Mouse (Mus musculus) spleen, adult 2 months (tissue): Measurements from ENCODE around the gene Gsk3a. TPM values are rescaled to one million over a fixed set of nuclear protein-coding genes. Genes with fewer than 3 reads are reported as not detected.

Experiments used
- DNase-seq, 2 experiments: peaks; one replicate each; pipeline versions ENCODE4 v3.0.0 to v3.0.0-alpha.2; 2012 to 2021; ENCODE audit warnings: low spot score in 2 of 2, low read depth in 1 of 2
- H3K27ac ChIP-seq: fragments of 200-500 bp; 2 replicates; pipeline ENCODE4 v1.5.1; 2012; ENCODE audit warnings: low read length, inconsistent platforms; ENCODE audit not compliant: insufficient read depth
- H3K27me3 ChIP-seq: fragments of 200-500 bp; 2 replicates; pipeline ENCODE4 v1.6.1; 2012; ENCODE audit warnings: mild to moderate bottlenecking, moderate library complexity, low read length, inconsistent platforms; ENCODE audit not compliant: control insufficient read depth, insufficient read depth
- H3K36me3 ChIP-seq: fragments of 200-500 bp; 2 replicates; pipeline ENCODE4 v1.6.1; 2012; ENCODE audit warnings: mild to moderate bottlenecking, low read length, inconsistent platforms; ENCODE audit not compliant: control insufficient read depth, insufficient read depth
- H3K4me1 ChIP-seq: fragments of 200-500 bp; 2 replicates; pipeline ENCODE4 v1.6.1; 2011; ENCODE audit warnings: inconsistent platforms; ENCODE audit not compliant: control insufficient read depth, insufficient read depth, insufficient read length
- H3K4me3 ChIP-seq: fragments of 200-500 bp; 2 replicates; pipeline ENCODE4 v1.5.1; 2011; ENCODE audit warnings: mild to moderate bottlenecking, inconsistent platforms; ENCODE audit not compliant: insufficient read depth, insufficient read length; ENCODE audit errors: extremely low read depth
- CTCF ChIP-seq: fragments of 200-500 bp; IDR thresholded peaks from 2 replicates; pipeline ENCODE4 v1.5.1; 2011; ENCODE audit warnings: mild to moderate bottlenecking, inconsistent platforms; ENCODE audit not compliant: insufficient read depth, insufficient read length, insufficient replicate concordance; ENCODE audit errors: extremely low read depth
- POLR2A ChIP-seq: fragments of 200-500 bp; IDR thresholded peaks from 2 replicates; pipeline ENCODE4 v1.6.1; 2011; ENCODE audit warnings: low read depth, low read length, inconsistent platforms
- WGBS: fragments of 180-500 bp; shearing (Covaris S2); methylation state at CpG from one replicate; pipeline ENCODE4 v1.1.7; 2018; 5-methylcytosine and 5-hydroxymethylcytosine counted together
- polyA plus RNA-seq: library from polyadenylated mRNA; depleted of rRNA; stranded (reverse); fragments of >200 nt; gene quantifications from 2 replicates; pipeline ENCODE4 v1.2.3, GENCODE M21; 2012

The Gsk3a gene
- polyA plus RNA-seq, 1 experiment = 106 TPM

DNA sequence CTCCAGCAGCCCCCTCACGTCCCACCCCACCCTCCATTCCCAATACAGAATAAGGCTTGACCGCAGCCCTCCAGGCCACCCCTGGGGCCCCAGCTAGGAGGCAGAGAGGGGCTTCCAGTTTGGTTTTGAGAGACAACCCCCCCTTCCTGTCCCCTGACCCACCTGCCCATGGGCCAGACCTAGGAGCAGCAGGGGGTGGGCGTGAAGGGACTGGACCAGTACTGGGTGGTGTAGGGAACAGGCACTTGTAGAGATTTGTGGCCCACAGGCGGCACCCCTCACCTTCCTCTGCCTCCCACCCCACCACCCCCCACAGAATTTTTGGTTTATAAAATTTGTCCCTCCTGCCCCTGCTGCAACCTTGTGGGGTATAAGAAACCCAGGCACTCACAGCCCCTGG is 5.7 kb upstream of the Gsk3a start:
- no peak overlapping the region for H3K4me3 ChIP-seq
- no peaks in the 10 kb centered on the region for H3K27me3 ChIP-seq
- H3K36me3 ChIP-seq = peaks cover 6% of the 10 kb centered on the region
- DNase-seq = no peak
- H3K4me1 ChIP-seq = peaks cover 3% of the 10 kb centered on the region; the same call in 1 of the 2 replicates
- no peak overlapping the region for H3K27ac ChIP-seq
- no peak for TF ChIP-seq POLR2A
- 97% methylated on average over 4 of the region's 4 CpGs for WGBS

DNA sequence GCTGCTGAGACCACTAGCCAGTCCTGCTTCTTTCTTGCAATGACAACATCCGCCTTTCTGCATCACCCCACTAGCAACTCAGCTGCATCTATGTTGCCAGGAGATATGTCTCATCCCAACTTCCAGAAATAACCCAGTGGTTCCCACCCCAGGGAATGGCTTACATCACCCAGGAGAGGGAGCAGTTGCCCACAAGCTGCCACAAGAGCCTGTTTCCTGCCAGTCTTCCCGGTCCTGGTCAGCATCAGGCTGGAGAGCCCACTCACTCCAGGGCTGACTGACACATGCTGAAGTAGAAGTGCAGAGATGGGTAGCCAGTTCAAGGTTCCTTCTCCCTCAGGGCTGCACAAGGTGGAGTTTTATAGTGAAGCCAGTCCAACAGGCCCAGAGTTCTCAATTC is 3.4 kb upstream of the Gsk3a start:
- TF ChIP-seq POLR2A (no peak), CTCF (no peak)
- no peaks in the 10 kb centered on the region for H3K27me3 ChIP-seq
- WGBS = 57% methylated on average over 2 of the region's 2 CpGs
- peaks cover 3% of the 10 kb centered on the region; the same call in 1 of the 2 replicates for H3K4me1 ChIP-seq
- DNase-seq = no peak
- peaks cover 6% of the 10 kb centered on the region for H3K36me3 ChIP-seq
- H3K27ac ChIP-seq = no peak overlapping the region
- H3K4me3 ChIP-seq = no peak overlapping the region

DNA sequence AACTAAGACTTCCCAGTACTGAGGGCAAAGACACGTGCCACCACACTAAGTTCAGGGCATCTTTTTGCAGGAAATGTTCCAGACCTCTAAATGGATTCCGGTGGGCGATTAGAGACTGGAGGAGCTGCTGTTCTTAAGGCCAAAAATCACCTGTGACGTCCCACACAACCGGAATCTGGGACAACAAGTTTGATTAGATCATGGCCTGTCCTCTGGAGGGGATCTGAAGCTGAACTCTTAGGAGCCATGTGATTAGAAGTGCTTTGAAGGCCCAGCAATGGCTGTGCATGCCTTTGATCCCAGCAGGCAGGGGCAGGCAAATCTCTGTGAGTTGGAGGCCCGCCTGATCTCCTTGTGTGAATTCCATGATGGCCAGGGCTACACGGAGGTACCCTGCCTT is 3.0 kb upstream of the Gsk3a start:
- 89% methylated on average over 7 of the region's 7 CpGs for WGBS
- H3K4me1 ChIP-seq = peaks cover 4% of the 10 kb centered on the region; the same call in 1 of the 2 replicates

DNA sequence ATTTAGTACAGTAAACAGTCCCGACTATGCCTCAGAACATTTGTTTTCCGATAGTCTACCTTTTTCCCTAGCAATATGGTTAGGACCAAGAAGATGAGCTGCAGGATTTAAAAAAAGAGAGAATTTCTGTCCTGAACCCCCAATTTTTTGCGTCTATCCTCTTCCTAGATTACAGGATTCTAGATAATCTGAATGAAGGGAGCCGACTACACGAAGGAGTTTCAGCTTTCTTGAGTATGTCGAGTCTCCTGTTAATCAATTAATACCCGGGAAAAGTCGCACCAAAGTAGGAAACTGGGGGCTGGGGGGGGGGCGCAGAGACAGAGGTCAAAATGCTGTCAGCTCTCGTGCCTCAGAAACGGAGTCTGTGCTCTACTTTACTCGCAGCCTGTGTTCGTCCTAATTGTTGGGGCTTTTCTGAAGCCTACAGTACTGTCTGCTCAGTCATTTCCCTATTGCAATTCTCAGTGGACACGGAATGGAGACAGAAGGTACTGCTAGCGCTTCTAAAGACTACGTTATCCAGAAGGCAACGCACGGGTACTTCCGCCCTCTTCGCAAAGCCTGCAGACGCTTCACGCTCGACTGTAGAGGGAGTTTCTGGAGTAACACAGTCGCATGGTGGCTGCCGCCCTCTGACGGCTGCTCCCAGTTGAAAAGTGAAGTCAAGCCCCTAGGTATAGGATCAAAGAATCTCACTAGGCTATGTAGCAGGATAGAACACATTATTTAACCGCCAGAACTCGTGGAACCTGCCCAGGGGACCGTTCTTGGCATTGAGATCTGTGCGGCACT is 1.4 kb upstream of the Gsk3a start:
- H3K27ac ChIP-seq = peak overlapping the region; percentile 82
- peak; percentile 83 to 92 for DNase-seq
- no peaks in the 10 kb centered on the region for H3K27me3 ChIP-seq
- no peak; the same call in 1 of the 2 replicates for TF ChIP-seq POLR2A
- peak; percentile 62; the same call in 1 of the 2 replicates for TF ChIP-seq CTCF
- peaks cover 1% of the 10 kb centered on the region; the same call in 1 of the 2 replicates for H3K36me3 ChIP-seq
- peak overlapping the region; percentile 43 for H3K4me3 ChIP-seq
- 2% methylated on average over 30 of the region's 30 CpGs for WGBS
- peaks cover 4% of the 10 kb centered on the region; the same call in 1 of the 2 replicates for H3K4me1 ChIP-seq

More for the DNA sequence above, 3.0 kb upstream of the Gsk3a start:
- no peak overlapping the region for H3K4me3 ChIP-seq
- no peak for TF ChIP-seq CTCF
- TF ChIP-seq POLR2A = no peak
- H3K36me3 ChIP-seq = peaks cover 6% of the 10 kb centered on the region
- H3K27ac ChIP-seq = no peak overlapping the region
- no peak for DNase-seq
- H3K27me3 ChIP-seq = no peaks in the 10 kb centered on the region

DNA sequence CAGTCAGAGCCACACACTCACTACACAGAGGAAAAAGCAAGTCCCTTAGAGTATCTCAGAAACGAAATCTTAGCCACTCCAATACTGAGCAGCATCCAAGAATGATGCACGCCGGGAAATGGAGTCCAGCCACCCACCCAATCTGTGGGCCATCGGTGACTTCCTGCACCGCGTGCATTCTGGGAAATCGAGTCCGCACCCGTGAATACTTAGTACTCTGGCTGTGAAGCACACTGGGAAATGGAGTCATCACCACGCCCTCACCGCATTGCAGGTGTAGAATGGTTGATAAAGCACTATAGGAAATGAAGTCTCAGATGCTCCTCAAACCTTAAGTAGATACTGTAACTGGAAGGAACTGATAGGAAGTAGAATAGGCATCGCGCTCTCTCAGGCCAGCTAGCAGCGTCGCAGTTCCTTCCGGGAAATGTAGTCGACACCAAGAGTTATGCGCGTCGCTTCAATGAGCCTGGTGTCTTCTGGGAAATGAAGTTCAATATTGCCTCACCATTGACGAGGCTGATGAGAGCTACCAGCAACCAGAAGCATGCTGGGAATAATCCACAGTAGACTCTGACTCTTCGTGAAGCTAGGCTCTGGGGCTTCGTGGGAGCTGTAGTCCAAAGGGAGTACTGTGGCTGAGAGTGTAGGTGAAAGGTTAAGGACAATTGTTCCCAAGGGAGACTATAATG is 510 bp upstream of the Gsk3a start:
- under 1% methylated on average over 23 of the region's 23 CpGs for WGBS

DNA sequence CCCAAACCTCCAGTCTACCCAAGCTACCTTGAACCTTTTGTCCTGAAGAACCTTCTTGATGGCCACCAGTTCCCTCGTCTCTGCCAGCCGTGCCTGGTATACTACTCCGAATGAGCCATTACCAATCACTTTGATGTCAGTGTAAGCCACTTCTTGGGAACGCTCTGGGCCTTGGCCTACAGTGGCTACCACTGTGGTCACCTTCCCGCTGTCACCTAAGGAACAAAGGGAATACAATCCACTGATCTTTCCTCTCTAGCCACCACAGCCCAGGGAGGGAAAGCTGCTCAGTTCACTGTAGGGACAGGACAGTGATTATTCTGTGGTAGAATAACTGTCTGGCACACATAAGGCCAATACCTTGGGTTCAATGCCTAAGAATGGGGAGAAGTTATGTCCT is 2.1 kb downstream of the Gsk3a start:
- WGBS = 95% methylated on average over 5 of the region's 5 CpGs
- no peak overlapping the region for H3K27ac ChIP-seq
- H3K27me3 ChIP-seq = no peaks in the 10 kb centered on the region
- no peak for DNase-seq
- H3K4me1 ChIP-seq = peaks cover 4% of the 10 kb centered on the region; the same call in 1 of the 2 replicates
- peaks cover 24% of the 10 kb centered on the region for H3K36me3 ChIP-seq
- no peak overlapping the region for H3K4me3 ChIP-seq
- no peak for TF ChIP-seq CTCF
- TF ChIP-seq POLR2A = no peak

More for the DNA sequence above, 510 bp upstream of the Gsk3a start:
- peak overlapping the region; percentile 59 for H3K4me3 ChIP-seq
- peak overlapping the region; percentile 91 for H3K27ac ChIP-seq
- peaks cover 7% of the 10 kb centered on the region; the same call in 1 of the 2 replicates for H3K36me3 ChIP-seq
- no peaks in the 10 kb centered on the region for H3K27me3 ChIP-seq
- peaks cover 4% of the 10 kb centered on the region; the same call in 1 of the 2 replicates for H3K4me1 ChIP-seq
- peak; percentile 92 to 95 for DNase-seq
- peak; percentile 5; the same call in 1 of the 2 replicates for TF ChIP-seq POLR2A
- no peak for TF ChIP-seq CTCF
